Mouse (Mus musculus): ENCODE measurements at regions not wholly inside any gene's neighbourhood (a gene's known extent, or its start where the extent isn't known, plus 50 kb on each side); places are given as distances from the start of the nearest gene placed in this dataset.

DNA sequence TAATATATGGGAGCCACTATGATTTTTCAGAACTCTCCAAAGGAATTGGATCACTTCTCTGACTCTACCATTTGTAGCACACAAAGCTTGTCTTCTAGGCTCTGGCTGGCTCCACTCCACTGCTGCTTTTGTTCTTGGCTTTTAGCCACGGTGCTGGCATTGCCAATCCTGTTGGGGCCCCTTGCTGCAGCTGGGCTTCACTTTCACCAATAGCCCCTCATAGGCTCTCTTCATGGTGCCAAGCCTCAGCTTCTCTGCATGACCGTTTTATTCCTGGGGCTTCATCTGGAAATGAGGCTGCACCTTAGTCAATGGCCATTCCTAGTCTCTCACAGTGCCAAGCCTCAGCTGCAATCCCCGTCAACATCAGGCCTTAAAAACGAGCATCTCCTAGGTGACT is 318.6 kb upstream of the Slitrk6 start:
- Histone ChIP-seq H3K36me3 (ENCODE audit: control insufficient read depth, insufficient read depth, low read length, poor library complexity, severe bottlenecking) (no peaks in the 10 kb centered on the region), H3K4me3 (ENCODE audit: low read depth, low read length) (no peak overlapping the region), H3K27me3 (ENCODE audit: control insufficient read depth, insufficient read depth, low read length, poor library complexity, severe bottlenecking) (no peaks in the 10 kb centered on the region), H3K9me3 (replicated peaks; ENCODE audit: control insufficient read depth, insufficient read depth, low read length, poor library complexity, severe bottlenecking) (no peaks in the 10 kb centered on the region), H3K27ac (ENCODE audit: insufficient read depth, low read length) (no peak overlapping the region), H3K4me1 (ENCODE audit: control insufficient read depth, insufficient read depth, low read length) (no peaks in the 10 kb centered on the region), H3K9ac (ENCODE audit: low read depth, poor library complexity, severe bottlenecking) (no peak overlapping the region)
- TF ChIP-seq CTCF (IDR thresholded peaks at IDR 0.05; ENCODE audit: low read depth, low read length) (no peak), POLR2A (IDR thresholded peaks at IDR 0.05; ENCODE audit: insufficient read depth, low read length) (no peak), EP300 (IDR thresholded peaks at IDR 0.05; ENCODE audit: insufficient read depth, low read depth, low read length) (no peak)

Measured in ES-Bruce4 (cell line).